Mouse (Mus musculus) ES-E14 (cell line): ENCODE data around the gene Phldb2.

ENCODE experiments used
- CHD2 ChIP-seq: IDR thresholded peaks from 2 replicates; pipeline ENCODE4 v1.6.1; 2014; ENCODE audit warnings: mild to moderate bottlenecking, low read depth, low read length, inconsistent platforms
- HCFC1 ChIP-seq: IDR thresholded peaks from 2 replicates; pipeline ENCODE4 v1.6.1; 2012; ENCODE audit warnings: low read length, inconsistent platforms, borderline replicate concordance; ENCODE audit not compliant: insufficient read depth
- MAFK ChIP-seq: IDR thresholded peaks from 2 replicates; pipeline ENCODE4 v1.6.1; 2014; ENCODE audit warnings: mild to moderate bottlenecking, low read depth, low read length, inconsistent platforms; ENCODE audit not compliant: insufficient read depth
- ZC3H11A ChIP-seq: IDR thresholded peaks from 2 replicates; pipeline ENCODE4 v1.6.1; 2012; ENCODE audit warnings: low read depth, mild to moderate bottlenecking, inconsistent platforms, low read length, borderline replicate concordance
- ZNF384 ChIP-seq: IDR thresholded peaks from 2 replicates; pipeline ENCODE4 v1.6.1; 2012; ENCODE audit warnings: low read depth, low read length, inconsistent platforms

DNA sequence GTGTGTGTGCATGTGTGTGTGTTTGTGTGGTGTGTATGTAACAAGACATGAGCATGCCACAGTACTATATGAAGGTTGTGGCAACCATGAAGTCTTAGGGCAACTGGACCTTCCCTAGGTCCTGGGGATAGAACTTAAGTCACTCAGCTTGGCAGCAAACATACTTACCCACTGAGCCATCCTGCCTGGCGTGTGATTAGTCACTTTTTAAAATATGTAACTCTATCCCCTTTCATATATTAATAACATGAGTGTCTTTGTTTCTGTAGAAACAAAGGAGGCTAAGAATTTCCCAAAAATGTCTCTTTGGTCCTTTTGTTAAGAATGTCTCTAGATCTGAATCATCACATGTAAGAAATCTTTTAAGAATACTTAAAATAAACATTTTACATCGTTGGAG, 16.0 kb downstream of the Phldb2 start:
- no peak for TF ChIP-seq MAFK
- no peak for TF ChIP-seq ZNF384
- no peak for TF ChIP-seq ZC3H11A
- TF ChIP-seq CHD2 = no peak
- TF ChIP-seq HCFC1 = no peak
